Mouse (Mus musculus) brain, embryonic 18.5 days (tissue): ENCODE results near the gene Grin2c.

Experiments used
- DNase-seq: peaks from one replicate; pipeline ENCODE4 v3.0.0-alpha.2; 2012; ENCODE audit warnings: low read depth, low spot score

The Grin2c gene

DNA sequence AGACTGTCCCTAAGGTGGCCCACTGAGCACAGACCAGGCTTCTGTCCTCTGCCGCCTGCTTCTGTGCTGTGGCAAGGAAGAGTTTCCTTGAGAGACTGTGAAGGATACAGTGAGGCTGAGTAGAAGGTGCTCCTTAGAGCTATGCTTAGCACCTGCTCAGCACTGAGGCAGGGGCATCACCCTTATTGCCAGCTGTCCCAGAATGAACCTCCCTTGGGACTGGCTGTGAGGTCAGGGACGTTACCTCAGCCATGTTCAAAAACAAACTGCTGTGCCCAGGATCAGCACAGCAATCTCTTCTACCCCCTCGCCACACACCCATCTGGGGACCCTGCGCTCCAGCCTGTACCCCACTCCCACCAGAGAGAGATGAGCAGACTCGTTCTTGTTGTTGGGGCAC lies 34.2 kb downstream of the Grin2c start:
- DNase-seq, result no peak

GRCm38 (mm10) chr11:115231924-115232323 lies 35.1 kb downstream of the Grin2c start:
- peak; percentile 34 for DNase-seq

DNA sequence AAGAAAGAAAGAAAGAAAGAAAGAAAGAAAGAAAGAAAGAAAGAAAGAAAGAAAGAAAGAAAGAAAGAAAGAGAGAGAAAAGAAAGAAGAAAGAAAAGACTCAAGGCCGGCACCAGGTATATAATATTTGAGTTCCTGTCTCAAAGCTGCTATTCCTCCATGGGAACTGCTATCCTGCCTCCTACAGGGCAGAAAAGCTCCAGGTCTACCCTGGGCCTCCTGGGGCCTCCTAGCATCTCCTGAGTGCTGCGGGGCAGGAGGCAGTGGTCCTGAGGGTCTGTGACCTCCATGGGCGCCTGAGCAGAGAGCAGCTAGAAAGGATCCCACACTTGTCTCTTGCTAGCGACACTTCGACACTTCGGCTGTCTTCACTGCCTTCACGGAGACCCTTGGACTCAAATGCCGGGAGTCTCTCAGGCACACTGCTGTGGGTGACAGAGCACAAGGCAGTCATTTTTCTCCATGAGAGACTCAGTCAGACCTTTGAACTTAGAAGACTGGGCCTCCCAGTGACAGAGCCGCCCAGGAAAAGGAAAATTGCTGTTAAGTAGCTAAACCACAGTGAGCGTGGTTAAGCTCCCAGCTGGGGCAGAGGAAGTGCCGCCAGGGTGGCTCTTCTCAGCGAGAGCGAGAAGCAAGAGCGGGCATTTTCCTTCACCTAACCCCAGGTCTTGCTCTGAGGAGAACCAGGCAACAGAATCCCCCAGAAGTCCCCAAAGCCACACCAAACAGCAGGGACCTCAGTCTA lies 35.7 kb downstream of the Grin2c start:
- DNase-seq, result no peak

DNA sequence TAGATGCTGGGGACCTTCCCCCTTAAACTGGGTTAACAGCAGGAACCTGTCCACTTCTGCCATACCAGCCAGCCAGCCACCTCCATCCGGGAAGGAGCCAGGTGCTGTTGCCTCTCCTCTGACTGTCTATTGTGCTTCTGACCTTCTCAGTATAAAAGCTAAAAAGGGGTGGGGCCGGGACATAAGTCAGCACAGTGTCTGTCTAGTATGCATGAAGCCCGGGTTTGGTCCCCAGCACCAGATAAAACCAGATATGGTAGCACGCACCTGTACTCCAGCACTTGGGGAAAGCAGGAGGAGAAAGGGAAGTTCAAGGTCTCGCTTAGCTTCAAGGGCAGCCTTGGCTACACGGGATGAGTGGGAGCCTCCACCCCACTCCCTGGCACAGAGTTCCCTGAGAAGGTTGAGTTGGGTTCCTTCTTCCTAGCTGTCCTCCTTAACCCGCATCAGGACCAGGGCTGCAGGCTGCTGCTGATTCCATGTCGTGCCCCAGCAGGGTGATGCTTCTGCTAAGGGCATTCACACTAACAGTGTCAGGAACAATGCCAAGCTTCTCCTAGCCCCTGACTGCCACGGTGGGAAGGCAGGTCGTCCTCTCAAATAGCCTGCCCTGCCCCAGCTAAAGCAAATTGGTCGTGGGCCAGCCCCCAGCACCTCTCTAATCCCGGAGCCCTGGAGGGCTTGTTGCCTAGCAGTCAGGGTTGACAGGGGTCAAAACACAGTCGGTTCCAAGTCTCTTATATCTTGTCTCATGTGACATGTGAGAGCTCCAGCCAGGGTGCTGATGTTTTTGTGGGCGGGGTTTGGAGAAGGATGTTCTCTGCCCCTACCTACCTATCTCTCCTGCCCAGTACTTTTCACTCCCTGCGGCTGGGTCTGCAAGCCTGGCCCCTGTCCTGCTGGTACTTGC lies 37.8 kb downstream of the Grin2c start:
- DNase-seq, result no peak

DNA sequence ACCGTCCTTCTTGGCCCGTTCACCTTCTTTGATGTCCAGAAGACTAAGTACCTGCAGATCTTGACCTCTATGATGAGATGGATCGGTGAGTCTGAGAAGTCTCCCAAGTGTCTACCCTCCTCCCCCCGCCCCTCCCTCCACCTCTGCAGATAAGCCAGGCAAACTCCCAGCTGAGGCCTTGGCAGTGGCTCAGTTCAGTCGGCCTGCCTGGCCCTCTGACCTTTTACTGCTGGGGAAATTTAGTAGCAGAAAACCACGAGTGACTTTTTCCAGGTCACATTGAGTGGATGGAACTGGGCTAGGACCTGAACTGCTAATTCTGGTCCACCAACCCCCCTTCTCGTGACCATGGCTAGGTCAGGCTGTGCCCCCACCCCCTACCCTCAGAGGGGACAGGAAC lies 38.6 kb downstream of the Grin2c start:
- DNase-seq, result no peak

DNA sequence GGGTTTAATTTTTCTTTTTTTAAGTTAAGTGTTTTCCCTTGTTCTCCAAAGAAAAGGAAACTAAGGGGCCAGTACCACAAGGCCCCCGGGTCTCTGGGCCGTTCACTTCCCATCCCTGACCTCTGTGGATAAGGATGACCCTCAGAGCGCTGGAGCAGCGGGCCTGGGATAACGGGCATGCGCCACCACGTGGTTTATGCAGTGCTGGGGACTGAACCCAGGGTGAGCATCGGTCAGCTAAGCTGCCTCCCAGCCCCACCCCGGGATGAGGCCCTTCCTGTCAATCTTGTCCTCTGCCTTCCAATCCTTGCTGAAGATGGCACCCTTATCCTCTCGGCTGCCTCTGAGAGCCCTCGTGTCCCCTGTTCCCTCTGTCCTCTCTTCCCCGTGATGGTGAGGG lies 39.4 kb downstream of the Grin2c start:
- no peak for DNase-seq

- DNase-seq, result peak; percentile 32
Measured at GRCm38 (mm10) chr11:115226811-115227491, 40.1 kb downstream of the Grin2c start.

GRCm38 (mm10) chr11:115225301-115225700 lies 41.7 kb downstream of the Grin2c start:
- no peak for DNase-seq

DNA sequence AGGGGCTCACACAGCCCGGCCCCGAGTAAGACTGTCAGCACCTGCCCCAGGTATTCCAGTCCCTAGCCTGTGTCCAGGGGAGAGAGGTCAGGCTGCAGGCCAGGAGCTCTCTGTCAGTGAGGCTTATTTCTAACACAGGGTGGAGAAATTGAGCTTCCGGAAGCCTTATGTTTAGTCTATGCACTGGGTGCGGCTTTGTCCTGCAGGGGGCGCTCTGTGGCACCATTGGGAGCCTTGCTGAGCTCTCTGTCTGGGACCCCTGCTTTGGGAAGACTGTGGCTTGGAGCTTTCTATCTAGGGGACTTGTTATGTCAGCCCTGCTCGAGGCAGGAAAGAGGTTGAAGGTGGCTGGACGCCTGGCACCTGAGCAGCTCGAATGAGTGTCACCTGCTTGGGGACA lies 42.2 kb downstream of the Grin2c start:
- no peak for DNase-seq

GRCm38 (mm10) chr11:115223877-115224276 lies 43.2 kb downstream of the Grin2c start:
- no peak for DNase-seq

GRCm38 (mm10) chr11:115223451-115223850 lies 43.6 kb downstream of the Grin2c start:
- no peak for DNase-seq

DNA sequence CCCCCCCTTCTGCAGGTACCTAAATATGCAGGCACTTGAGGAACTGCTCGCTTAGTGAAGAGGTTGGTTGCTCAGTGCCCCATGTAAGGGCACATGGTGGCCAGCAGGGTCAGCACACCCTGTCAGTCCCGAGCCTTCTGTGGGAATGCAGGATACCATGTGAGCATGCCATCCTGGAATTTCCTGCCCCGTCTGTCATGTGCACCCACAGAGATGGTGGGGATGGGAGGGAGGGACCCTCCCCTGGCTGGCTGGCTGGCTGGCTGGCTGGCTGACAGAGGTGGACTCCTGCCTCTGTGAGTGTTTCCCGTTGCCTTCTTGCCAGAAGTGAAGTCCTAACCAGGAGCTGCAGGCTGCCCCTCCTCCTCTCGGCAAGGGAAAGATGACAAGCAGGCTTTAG lies 44.5 kb downstream of the Grin2c start:
- DNase-seq, result no peak

DNA sequence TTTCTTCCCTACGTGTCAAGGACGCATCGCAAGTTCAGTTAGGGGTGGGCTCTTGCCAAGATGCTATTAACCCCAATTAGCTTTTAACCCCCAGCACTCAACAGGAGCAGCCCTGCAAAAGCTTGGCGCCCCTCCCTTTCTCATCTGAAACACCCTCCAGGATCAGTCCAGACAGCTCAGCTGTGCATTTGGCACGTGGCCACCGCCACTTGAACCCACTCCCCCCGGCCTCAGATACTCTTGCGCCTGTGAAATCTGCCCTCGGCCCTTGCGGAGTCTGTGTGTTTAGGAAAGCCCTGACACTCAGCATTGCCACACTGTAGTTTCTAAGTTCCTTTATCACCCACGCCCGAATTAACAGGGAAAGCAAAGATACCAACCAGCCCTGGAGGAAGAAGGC lies 45.0 kb downstream of the Grin2c start:
- DNase-seq, result no peak

- DNase-seq, result no peak
Measured at GRCm38 (mm10) chr11:115219685-115220084, 47.4 kb downstream of the Grin2c start.

DNA sequence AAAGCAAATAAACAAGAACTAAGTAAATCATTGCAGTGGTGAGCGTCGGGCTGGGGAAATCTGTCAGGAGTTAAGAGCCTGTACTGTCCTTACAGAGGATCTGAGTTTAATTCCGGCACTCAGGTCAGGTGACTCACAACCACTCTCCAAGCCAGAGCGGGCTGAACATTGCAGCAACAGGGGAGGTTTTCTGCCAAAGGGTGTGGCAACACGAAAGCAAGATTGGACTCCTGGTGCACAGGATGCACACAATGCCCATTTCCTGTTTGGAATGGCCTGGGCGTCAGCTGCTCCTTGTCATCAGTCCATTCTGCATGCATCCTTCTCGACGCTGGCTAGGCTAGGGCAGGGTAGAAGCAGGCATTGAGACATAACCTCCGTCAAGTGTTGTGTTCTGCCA lies 47.8 kb downstream of the Grin2c start:
- DNase-seq, result no peak

DNA sequence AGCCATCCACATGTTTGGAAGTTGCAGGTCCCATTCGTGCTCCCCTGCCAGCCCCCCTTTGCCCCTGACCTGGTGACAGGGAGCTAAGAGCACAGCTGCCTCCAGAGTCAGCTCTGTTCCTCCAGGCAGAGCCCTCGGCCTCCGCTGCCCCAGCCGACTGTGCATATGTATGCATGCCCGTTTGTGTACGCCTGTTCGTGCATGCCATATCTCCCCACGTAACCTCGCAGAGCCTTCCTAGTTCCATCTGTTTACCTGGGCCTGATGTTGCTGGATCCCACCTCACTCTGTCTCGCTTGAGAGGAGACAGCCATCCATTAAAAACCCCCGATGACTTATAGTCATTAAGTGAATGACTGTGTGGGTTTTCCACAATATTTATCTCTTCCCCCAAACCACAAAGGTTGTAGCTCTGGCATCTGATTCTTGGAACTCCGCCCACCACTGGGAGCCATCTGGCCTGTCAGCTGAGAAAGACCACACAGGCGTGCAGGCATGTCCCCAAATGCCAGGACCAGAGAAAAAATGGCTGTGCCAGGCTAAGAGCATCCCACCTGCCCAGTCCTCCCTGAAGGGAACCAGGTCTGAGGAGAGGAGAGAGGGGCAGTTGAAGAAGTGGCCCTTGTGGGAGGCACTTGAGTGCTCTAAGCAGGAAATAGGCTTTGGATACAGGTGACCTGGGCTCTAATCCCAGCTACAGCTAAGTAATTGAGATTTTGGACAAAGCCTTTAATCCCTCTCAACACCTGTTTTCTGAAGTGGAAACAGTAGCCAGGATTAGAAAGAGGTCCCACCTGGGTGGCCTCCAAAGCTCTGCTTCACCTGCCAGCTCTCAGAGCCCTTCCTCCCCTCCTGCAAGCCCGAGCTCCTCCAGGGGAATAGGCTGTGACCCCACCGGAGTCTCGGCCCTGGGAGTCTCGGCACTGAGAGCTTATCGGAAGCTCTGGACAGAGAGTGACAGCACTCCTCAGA lies 49.3 kb downstream of the Grin2c start:
- DNase-seq, result no peak

GRCm38 (mm10) chr11:115215123-115215522 lies 51.9 kb downstream of the Grin2c start:
- no peak for DNase-seq

GRCm38 (mm10) chr11:115212116-115212515 lies 54.9 kb downstream of the Grin2c start:
- DNase-seq, result no peak

- no peak for DNase-seq
Measured at GRCm38 (mm10) chr11:115209958-115210357, 57.1 kb downstream of the Grin2c start.

- no peak for DNase-seq
Measured at GRCm38 (mm10) chr11:115208776-115209732, 58.0 kb downstream of the Grin2c start.
